Mouse (Mus musculus) cerebellum, adult 2 months (tissue): ENCODE measurements around the gene Fhl5.

Source experiments
- CTCF ChIP-seq: fragments of 200-500 bp; IDR thresholded peaks from 2 replicates; pipeline ENCODE4 v1.5.1; 2011; ENCODE audit warnings: low read depth, mild to moderate bottlenecking, control low read depth, low read length, moderate library complexity, borderline replicate concordance; ENCODE audit not compliant: insufficient read depth
- POLR2A ChIP-seq: fragments of 200-500 bp; IDR thresholded peaks from 2 replicates; pipeline ENCODE4 v1.6.1; 2011; ENCODE audit warnings: low read length, control low read depth, borderline replicate concordance; ENCODE audit not compliant: insufficient read depth

- TF ChIP-seq CTCF = no peak
- no peak for TF ChIP-seq POLR2A
Observed at GRCm38 (mm10) chr4:25242776-25243175, at the start of gene Fhl5.
